Mouse (Mus musculus) layer of hippocampus, adult 2 months (tissue): ENCODE results near the gene Myh2. TPM values are rescaled to one million over a fixed set of nuclear protein-coding genes. Genes with fewer than 3 reads are reported as not detected.

Experiments
- DNase-seq, 2 experiments: peaks; one replicate each; pipeline ENCODE4 v3.0.0; 2022; ENCODE audit warnings: low spot score in 2 of 2
- H3K27ac ChIP-seq: fragments of 200-600 bp; 2 replicates; pipeline ENCODE4 v1.8.1; 2022
- H3K4me3 ChIP-seq: fragments of 200-600 bp; 2 replicates; pipeline ENCODE4 v1.8.1; 2022; ENCODE audit warnings: mild to moderate bottlenecking
- CTCF ChIP-seq: fragments of 200-600 bp; conservative IDR thresholded peaks from 2 replicates; pipeline ENCODE4 v1.8.1; 2022; ENCODE audit warnings: antibody characterized with exemption, mild to moderate bottlenecking, moderate library complexity
- total RNA-seq, 2 experiments: library from RNA; stranded (reverse); gene quantifications; 2 replicates each; pipeline ENCODE4 v1.2.3; 2021

Gene Myh2
- total RNA-seq, 2 experiments from 2014 or later, result 0.10 to 0.18 TPM

DNA sequence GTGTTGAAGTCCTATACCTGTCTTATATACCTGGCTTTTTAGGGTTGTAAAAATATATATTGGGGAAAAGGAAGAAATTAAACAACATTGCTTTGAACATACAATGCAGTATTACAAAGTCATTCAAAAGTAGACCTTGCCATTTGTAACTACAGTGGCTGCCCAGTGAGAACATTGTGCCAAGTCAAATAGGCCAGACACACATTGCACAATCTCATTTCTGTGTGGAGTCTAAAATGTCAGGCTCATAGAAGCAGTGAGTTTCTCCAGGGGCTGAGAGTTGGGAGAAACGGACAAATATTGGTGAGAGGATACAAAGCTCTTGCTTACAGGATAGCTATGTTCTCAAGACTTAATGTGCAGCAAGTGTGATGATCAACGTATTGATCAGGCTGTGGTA lies 59.1 kb downstream of the Myh2 start:
- no peak for DNase-seq
- H3K27ac ChIP-seq, result no peak overlapping the region
- no peak overlapping the region for H3K4me3 ChIP-seq
- no peak for TF ChIP-seq CTCF

DNA sequence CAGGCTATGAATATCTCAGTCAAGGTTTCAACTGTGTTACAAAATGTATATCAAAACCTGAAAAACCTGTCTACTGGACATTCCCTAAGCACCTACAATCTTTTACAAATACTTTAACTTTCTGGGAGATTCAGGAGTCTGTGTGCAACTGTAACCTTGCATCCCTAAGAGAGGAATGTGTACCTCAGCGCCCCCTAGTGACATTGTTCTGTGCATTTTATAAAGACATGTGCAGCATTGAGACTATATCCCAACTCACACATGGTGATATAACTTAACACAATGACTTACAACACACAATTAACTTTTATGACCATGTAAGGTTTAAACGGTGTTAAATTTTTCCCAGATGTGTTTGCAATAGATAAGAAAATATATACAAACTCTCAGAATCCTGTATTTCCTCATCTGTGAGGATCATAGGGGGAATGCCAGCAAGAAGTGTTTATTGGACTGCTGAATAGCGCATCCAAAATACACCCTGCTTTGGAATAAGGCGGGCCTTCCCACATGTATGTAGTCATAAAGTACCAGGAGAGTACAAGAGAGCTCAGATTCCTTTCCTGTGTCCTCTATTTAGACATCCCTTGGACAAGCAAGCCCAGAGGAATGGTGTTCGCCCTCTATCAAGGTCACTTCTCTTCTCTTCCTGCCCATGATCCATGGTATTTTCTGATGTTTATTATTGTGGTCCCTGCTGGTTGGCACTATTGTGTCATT lies 65.0 kb downstream of the Myh2 start:
- TF ChIP-seq CTCF, result peak; percentile 80
- Histone ChIP-seq H3K4me3 (no peak overlapping the region), H3K27ac (no peak overlapping the region)
- DNase-seq, result peak; percentile 32 to 63

DNA sequence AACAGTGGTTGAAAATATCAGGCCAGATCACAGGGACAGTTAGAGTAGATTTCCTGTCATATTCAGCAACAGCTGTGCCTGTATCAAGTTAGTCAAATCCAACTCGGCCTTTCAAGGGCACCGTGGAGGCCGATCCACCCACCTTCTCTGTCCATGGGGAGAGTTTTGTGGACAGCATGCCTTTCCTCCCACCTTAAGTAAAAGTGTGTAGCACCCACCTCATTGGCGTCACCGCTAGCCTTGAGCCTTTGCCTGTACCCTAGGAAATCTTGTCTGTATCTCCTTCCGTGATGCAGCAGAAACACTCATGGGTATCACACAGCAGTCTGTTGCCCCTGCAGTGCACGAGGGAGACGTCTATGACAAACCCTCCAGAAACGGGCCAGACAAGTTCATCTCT lies 66.0 kb downstream of the Myh2 start:
- H3K27ac ChIP-seq, result no peak overlapping the region
- TF ChIP-seq CTCF, result no peak
- no peak overlapping the region for H3K4me3 ChIP-seq
- no peak for DNase-seq

DNA sequence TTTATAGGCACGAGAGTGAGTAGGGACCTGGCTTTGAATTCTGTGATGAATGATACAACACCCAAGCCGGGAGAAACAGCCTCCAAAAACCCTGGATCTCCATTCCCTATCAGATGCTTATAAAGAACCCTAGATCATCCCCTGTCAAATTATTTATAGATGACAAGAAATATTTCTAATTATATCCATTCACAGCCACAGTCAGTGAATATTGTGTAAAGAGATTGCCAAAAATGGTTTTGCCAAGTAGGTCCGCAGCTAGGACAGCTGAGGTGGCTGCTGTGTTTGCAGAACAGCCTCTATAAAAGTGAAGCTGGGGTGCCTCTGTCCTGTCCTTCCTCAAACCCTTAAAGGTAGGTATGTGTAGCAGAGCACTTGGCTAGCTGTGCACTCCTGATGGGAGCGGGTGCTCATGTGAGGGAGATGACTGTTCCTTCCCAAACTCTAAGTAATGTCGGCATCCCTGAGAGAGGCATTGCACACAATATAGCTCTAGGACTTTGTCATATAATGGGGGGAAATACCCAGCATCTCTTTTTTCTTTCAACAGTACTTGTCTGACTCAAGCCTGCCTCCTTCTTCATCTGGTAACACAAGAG lies 66.8 kb downstream of the Myh2 start, which contains the start of gene Myh4:
Myh4 (plus strand) TSS at position 549 of the 599 bp plus-strand sequence.
- no peak within 1 kb of the TSS for H3K4me3 ChIP-seq

DNA sequence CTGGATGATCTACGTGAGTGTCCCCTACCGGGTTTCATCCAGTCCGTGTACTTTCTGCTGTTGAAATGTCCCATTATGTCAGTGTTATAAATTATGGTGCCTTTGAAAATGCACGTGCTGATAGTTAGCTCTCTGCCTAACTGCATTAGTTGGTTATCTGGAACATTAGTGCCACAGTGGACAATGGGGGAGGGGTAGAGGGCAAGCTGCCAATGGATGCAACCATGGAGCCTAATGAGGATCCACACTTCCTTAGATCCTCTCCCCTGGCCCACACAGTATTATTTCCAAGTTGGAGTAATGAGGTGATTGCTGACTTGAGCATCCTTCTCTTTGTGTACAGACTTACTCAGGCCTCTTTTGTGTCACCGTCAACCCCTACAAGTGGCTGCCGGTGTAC lies 70.2 kb downstream of the Myh2 start:
- TF ChIP-seq CTCF, result no peak
- no peak for DNase-seq
- Histone ChIP-seq H3K27ac (no peak overlapping the region), H3K4me3 (no peak overlapping the region)

More for the DNA sequence above, 66.8 kb downstream of the Myh2 start, which contains the start of gene Myh4:
- H3K27ac ChIP-seq, result no peak within 1 kb of the TSS
- DNase-seq, result no peak
- no peak for TF ChIP-seq CTCF

Other genes starting within 250 kb of the Myh2 start
- not detected for gene Tmem238l, start 214.4 kb upstream of the Myh2 start, total RNA-seq
- gene Tmem220, start 145.9 kb upstream of the Myh2 start, total RNA-seq, result under 1 TPM; 0.44 to 0.95 TPM
- gene Adprm, start 118.4 kb upstream of the Myh2 start, total RNA-seq, result 10 to 100 TPM; 27.7 to 29.3 TPM
- 10 to 100 TPM in 1 of 2 experiments, 1 to 10 TPM in 1; 9.4 to 10.6 TPM for gene Sco1, start 118.4 kb upstream of the Myh2 start, total RNA-seq
- gene Myh3, start 92.7 kb upstream of the Myh2 start, total RNA-seq, result under 1 TPM; 0.67 to 0.91 TPM
- gene Myh1, start 29.0 kb downstream of the Myh2 start, total RNA-seq, result under 1 TPM; 0.17 to 0.20 TPM
- under 1 TPM; 0.07 to 0.15 TPM for gene Myh4, start 67.0 kb downstream of the Myh2 start, total RNA-seq
- gene Myh8, start 106.1 kb downstream of the Myh2 start, total RNA-seq, result 1 to 10 TPM; 1.3 to 1.4 TPM
- under 1 TPM; 0.10 to 0.12 TPM for gene Myh13, start 150.6 kb downstream of the Myh2 start, total RNA-seq